In the genomic region with DNA sequence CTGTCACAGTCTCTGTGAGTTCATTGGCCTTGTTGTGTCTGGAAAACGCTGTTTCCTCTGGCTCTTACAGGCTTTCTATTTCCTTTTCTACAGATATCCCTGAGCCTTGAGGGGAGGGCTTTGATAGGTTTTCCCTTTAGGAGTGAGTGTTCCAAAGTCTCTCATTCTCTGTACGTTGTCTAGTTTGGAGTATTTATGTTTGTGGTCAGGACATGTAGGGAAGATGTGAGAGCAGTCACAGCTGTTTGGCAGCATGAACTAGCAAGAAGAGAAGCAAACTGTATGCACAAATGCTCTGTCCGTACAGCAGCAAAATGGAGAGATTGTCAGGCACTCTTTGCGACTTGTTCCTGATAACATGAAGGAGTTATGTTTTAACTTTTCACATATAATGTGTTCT, we compare ENCODE assay signal across 21 mouse cellular contexts.
"Had no signal": no experiment of that assay in that cellular context is flagged by ENCODE, and none has a peak within 500 bp of the region (broad histone marks: within the 10 kb centered on the region; RNA-seq: fewer than 3 reads in every experiment).

No protein-coding gene starts in this region.

- H3K9me3 ChIP-seq: limb, embryonic 10.5 days; limb, embryonic 13.5 days; liver, embryonic 12.5 days; liver, embryonic 15.5 days; midbrain, embryonic 12.5 days; midbrain, embryonic 15.5 days; neural tube, embryonic 12.5 days; neural tube, embryonic 15.5 days had no signal

- DNase-seq: layer of hippocampus, adult 9-11 months; liver; lung, adult 18-20 months; right cerebral cortex, adult 18-20 months; right cerebral cortex, postnatal 14 days; right cerebral cortex, postnatal 4 days; thymus, adult 2 months; thymus, postnatal 14 days; thymus, postnatal 4 days had no signal

- H3K27me3 ChIP-seq: limb, embryonic 13.5 days; liver, embryonic 12.5 days; liver, embryonic 15.5 days; midbrain, embryonic 12.5 days; midbrain, embryonic 15.5 days; neural tube, embryonic 12.5 days; neural tube, embryonic 15.5 days had no signal

- H3K9ac ChIP-seq: limb, embryonic 13.5 days; liver, embryonic 12.5 days; liver, embryonic 15.5 days; midbrain, embryonic 12.5 days; midbrain, embryonic 15.5 days; neural tube, embryonic 12.5 days; neural tube, embryonic 15.5 days had no signal

- H3K4me3 ChIP-seq: layer of hippocampus, adult 2 months; limb, embryonic 10.5 days; limb, embryonic 13.5 days; liver, embryonic 12.5 days; liver, embryonic 15.5 days; midbrain, embryonic 12.5 days; midbrain, embryonic 15.5 days; neural tube, embryonic 12.5 days; neural tube, embryonic 15.5 days had no signal

- H3K36me3 ChIP-seq: liver, embryonic 15.5 days had no signal

- H3K27ac ChIP-seq: layer of hippocampus, adult 2 months; limb, embryonic 10.5 days; limb, embryonic 13.5 days; liver, embryonic 12.5 days; liver, embryonic 15.5 days; macrophage; midbrain, embryonic 12.5 days; midbrain, embryonic 15.5 days; neural tube, embryonic 12.5 days; neural tube, embryonic 15.5 days; stomach, postnatal 0 days had no signal

- H3K4me2 ChIP-seq: limb, embryonic 13.5 days; liver, embryonic 12.5 days; liver, embryonic 15.5 days; midbrain, embryonic 12.5 days; midbrain, embryonic 15.5 days; neural tube, embryonic 12.5 days; neural tube, embryonic 15.5 days had no signal

- ATAC-seq: intestine, embryonic 16.5 days; liver, embryonic 12.5 days; midbrain, embryonic 15.5 days had no signal
